ENCODE assay signal across 15 mouse cellular contexts in genomic region chr17:50089725-50090124, GRCm38 (mm10).
"Had no signal": no experiment of that assay in that cellular context is flagged by ENCODE, and none has a peak within 500 bp of the region (broad histone marks: within the 10 kb centered on the region; RNA-seq: fewer than 3 reads in every experiment).

No protein-coding gene starts in this region.

- H3K36me3 ChIP-seq: neural tube, embryonic 15.5 days; stomach, embryonic 15.5 days had no signal

- H3K4me2 ChIP-seq: neural tube, embryonic 15.5 days; stomach, embryonic 15.5 days had no signal

- H3K27me3 ChIP-seq: neural tube, embryonic 15.5 days; stomach, embryonic 15.5 days had no signal

- H3K4me3 ChIP-seq: neural tube, embryonic 15.5 days; stomach, embryonic 15.5 days had no signal

- DNase-seq: retina, postnatal 1 day; right cerebral cortex, adult 18-20 months; right cerebral cortex, postnatal 14 days; right cerebral cortex, postnatal 25 days; right cerebral cortex, postnatal 4 days; spleen, adult 18-20 months; thymus, adult 18-20 months; thymus, adult 2 months; thymus, postnatal 14 days; thymus, postnatal 25 days; thymus, postnatal 36 days; thymus, postnatal 4 days had no signal

- H3K4me1 ChIP-seq: stomach, embryonic 15.5 days had no signal

- H3K9ac ChIP-seq: neural tube, embryonic 15.5 days; stomach, embryonic 15.5 days had no signal

- H3K27ac ChIP-seq: neural tube, embryonic 15.5 days; stomach, embryonic 15.5 days; stomach, postnatal 0 days had no signal

- H3K9me3 ChIP-seq: neural tube, embryonic 15.5 days; stomach, embryonic 15.5 days had no signal
